Mouse (Mus musculus): ENCODE results near the gene Atp6v1c2.

The Atp6v1c2 gene

DNA sequence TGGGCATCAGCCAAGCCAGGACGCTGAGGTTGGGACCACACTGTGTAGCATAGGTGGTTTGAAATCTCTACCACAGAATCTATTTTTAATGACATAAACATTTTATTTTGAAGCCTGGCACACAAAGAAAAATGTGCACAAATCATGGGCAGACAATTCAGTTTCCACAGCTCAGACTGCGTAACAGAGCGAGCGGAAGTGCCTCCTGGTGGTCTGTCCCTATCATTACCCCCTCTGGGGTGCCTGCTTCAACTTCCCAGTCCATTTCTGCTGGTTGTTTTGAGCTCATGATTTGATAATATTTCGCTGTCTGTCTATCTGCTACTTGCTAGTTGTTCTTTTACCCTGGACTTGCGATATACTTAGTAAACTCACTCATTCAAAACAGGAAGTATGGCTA lies 73.6 kb downstream of the Atp6v1c2 start:
- DNase-seq, result peak in 1 of 2 experiments; percentile 38

DNA sequence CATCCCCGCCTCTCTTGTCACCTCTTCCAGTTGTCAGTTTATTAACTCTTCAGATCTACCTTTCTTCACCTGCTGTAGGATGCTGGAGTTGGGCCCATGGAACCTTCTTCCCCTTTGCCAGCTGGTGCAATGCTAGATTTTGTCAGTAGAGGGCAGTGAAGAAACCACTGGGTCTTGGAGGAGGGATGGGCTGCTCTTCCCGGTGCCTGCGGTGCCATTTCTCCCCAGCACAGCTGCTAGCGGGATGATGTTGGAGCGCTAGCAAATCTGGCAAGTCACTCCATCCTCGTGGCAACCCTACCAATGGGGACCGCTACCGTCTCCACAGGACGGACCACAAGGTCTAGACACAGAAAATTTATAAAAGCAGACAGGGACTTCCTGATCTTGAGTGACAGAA lies 76.1 kb downstream of the Atp6v1c2 start:
- peak; percentile 66 to 74 for DNase-seq

DNA sequence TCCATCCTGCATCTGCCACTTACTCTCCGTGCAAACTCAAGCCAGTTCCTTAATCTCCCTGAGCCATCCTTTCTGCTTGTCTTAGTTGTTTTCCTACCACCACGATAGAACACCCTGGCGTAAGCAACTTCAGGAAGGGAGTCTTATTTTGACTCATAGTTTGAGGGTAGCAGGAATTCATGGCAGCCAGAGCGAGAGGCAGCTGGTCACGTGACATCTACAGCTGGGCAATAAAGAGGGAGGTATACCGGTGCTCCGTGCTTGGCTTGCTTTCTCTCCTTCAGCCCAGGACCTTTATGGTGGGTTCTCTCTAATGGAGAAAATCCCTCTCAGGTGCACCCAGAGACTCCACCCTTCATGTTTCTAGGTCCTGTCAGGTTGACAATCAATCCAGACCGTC lies 78.2 kb downstream of the Atp6v1c2 start:
- peak in 1 of 2 experiments; percentile 35 for DNase-seq

DNA sequence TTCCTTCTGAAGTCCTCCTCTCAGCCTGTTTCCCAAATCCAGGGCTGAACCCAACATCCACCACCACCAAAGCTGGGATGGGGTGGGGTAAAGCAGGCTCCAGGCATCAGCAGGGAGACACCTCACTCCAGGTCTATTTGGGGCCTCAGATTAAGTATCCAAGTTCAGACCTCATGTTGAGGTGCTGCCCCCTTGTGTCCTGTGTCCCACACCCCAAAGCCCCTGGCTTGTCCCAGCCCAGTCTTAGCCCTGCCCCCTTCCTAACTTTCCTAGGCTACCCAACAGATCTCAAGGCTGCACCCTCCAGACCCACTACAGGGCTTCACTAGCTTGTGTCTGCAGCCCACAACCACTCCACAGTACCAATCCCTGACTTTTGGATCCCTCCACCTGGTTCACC lies 87.1 kb downstream of the Atp6v1c2 start:
- DNase-seq, result no peak

DNA sequence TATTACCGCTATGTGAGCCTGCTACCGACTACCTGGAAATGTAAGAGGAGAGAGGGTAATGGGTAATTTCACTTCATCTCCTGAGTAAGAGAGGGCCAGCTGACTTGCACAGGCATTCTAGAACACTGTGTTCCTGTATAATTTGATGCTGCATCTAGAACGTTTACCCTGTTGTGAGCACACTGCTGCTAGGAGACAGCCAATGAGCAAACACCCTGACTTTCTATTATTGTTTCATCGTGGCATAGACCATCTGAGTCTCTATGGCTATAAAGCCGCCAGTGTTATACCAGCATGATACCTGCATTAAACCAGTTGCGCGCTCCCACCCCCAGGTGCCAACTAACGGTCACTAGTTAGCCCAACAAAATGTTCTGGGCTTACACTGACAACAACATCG lies 87.5 kb downstream of the Atp6v1c2 start:
- no peak for DNase-seq

DNA sequence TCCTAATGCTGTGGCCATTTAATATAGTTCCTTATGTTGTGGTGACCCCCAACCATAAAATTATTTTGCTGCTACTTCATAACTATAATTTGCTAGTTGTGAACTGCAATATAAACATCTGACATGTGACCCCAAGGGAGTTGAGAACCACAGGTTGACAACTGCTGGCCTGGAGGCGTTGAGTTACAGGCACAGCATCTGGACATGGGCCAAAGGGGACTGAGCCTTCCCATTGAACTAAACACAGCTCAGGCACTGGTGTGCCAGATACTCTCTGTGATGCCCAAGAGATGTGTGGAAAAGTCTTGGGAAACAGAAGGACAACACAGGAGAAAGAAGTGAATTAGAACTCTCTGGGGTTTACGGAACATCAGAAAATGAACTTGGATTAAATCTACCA lies 88.1 kb downstream of the Atp6v1c2 start:
- no peak for DNase-seq

DNA sequence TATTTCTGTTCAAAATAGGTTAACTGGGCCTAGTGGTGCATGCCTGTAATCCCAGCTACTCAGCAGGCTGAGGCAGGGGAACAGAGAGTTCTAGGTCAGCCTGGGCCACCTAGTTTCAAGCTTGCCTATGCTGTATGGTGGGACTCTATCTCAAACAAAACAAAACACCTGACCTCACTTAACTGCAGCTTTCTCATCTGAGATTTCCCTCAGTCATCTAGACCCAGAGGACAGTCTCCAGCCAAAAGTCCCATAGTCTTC lies 89.8 kb downstream of the Atp6v1c2 start:
- DNase-seq, result no peak

DNA sequence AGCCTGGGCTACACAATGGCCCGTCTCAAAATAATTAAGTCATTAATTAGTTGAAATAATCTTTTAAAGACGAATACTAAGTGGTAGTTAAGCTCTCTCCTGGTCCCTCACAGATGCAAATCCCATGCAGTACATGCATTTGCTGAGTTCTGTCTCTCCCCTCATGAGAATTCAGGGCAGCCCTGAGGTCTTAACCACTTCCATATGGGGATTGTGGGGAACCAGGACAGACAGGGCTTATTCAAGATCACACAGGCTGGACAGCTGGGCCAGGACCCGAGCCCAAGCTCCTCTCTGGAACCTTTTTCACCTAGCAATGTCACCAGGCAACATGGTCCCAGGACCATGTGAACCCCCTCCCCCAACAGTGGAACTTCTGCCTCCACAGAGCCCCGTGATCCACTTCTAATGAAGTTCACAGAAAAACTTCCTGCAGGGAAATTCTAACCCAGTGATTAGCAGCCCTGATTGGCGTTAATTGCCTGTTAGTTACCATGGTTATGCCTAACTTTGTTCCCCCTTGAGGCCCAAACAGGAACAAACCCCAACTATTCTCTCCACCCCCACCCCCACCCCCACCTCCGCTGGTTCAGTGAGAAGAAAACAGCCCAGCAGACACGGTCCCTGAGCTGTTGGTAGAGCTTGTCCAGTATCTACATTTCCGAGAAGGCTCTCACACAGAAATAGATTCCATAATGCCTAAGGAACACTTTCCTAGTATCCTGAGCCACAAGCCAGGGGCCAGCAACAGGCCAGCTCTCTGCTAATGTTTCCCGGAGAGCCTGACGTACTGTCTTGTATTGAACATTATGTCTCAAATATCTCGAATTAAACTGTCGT lies 90.4 kb downstream of the Atp6v1c2 start:
- DNase-seq, result no peak

DNA sequence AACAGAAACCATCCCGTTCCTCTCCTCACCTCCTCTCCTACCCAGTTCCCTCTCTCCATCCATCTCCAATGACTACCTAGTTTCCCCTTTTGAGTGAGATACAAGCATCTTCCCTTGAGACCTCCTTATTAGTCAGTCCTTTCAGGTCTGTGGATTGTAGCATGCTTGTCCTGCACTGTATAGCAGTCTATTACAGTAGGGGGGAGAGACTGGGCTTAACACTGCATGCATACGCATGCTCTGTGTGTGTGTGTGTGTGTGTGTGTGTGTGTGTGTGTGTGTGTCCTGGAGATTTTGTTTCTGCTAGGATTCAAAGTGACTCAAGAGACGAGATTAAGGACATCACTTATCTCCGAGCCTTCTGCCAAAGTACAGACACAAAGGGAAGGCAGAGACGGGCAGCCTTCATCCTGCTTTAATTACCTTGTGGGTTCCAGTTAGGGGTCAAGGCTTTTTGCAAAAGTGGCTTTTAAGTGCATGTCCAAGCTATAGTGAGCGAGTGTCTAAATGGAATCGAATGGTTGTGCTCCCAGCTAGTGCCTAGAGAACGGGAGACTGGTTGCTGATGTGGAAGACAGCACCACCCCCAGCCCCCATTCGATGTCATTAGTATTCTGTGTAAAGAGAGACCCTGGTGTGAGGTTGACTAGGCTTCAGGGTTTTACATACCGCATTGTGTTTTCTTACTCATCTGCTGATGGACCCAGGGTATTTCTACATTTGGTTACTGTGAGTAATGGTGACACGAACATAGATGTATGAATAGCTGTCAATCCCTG lies 93.4 kb downstream of the Atp6v1c2 start:
- DNase-seq, result no peak
